Mouse (Mus musculus): ENCODE results near the gene Tgfa. TPM values are rescaled to one million over a fixed set of nuclear protein-coding genes. Genes with fewer than 3 reads are reported as not detected.

Tgfa gene
- total RNA-seq, 1 experiment, result 2.2 TPM

- in situ Hi-C loops (cut with MboI; ENCODE audit: low sequenced_read_pairs in 2 of 2, unreplicated experiment in 2 of 2), result no loop called here
- no peak for DNase-seq (ENCODE audit: low read depth, low spot score)
- no peak for TF ChIP-seq ZNF384 (IDR thresholded peaks at IDR 0.05; ENCODE audit: low read depth, low read length)
- no peak for TF ChIP-seq MAFK (IDR thresholded peaks at IDR 0.05; ENCODE audit: insufficient read depth, low read depth, low read length)
- TF ChIP-seq HCFC1 (IDR thresholded peaks at IDR 0.05; ENCODE audit: borderline replicate concordance, insufficient read depth, low read length), result no peak
- no peak for TF ChIP-seq CHD2 (IDR thresholded peaks at IDR 0.05; ENCODE audit: low read depth, low read length)
Observed at GRCm38 (mm10) chr6:86218739-86219138, 23.7 kb downstream of the Tgfa start.

GRCm38 (mm10) chr6:86219494-86219893 is 24.5 kb downstream of the Tgfa start:
- Histone ChIP-seq H3K36me3 (ENCODE audit: control insufficient read depth, insufficient read depth, low read length, poor library complexity, severe bottlenecking) (no peaks in the 10 kb centered on the region), H3K4me1 (ENCODE audit: control insufficient read depth in 2 of 2, insufficient read depth in 2 of 2, low read length in 2 of 2, poor library complexity in 1 of 2) (peaks cover 0 to 21% of the 10 kb centered on the region in 2 experiments; a peak in 2 of 4 replicates), H3K27ac (ENCODE audit: insufficient read depth, low read depth, low read length, poor library complexity, severe bottlenecking) (no peak overlapping the region), H3K4me3 (ENCODE audit: insufficient read depth in 1 of 2, low read depth in 1 of 2, low read length in 2 of 2, poor library complexity in 1 of 2, severe bottlenecking in 1 of 2) (no peak overlapping the region), H3K9ac (ENCODE audit: insufficient read depth, low read depth, low read length, poor library complexity, severe bottlenecking) (no peak overlapping the region), H3K9me3 (ENCODE audit: control insufficient read depth, insufficient read depth, low read depth, low read length) (no peaks in the 10 kb centered on the region)
- TF ChIP-seq CHD2 (IDR thresholded peaks at IDR 0.05; ENCODE audit: low read depth, low read length), result no peak
- TF ChIP-seq ZC3H11A (IDR thresholded peaks at IDR 0.05; ENCODE audit: borderline replicate concordance, low read depth, low read length), result no peak
- no peak for TF ChIP-seq HCFC1 (IDR thresholded peaks at IDR 0.05; ENCODE audit: borderline replicate concordance, insufficient read depth, low read length)
- no peak for TF ChIP-seq MAFK (IDR thresholded peaks at IDR 0.05; ENCODE audit: insufficient read depth, low read depth, low read length)
- no peak for TF ChIP-seq ZNF384 (IDR thresholded peaks at IDR 0.05; ENCODE audit: low read depth, low read length)
- in situ Hi-C loops (cut with MboI; ENCODE audit: low sequenced_read_pairs in 2 of 2, unreplicated experiment in 2 of 2), result no loop called here
- no peak for DNase-seq (ENCODE audit: low read depth, low spot score)

More at GRCm38 (mm10) chr6:86218739-86219138, 23.7 kb downstream of the Tgfa start:
- Histone ChIP-seq H3K36me3 (ENCODE audit: control insufficient read depth, insufficient read depth, low read length, poor library complexity, severe bottlenecking) (no peaks in the 10 kb centered on the region), H3K4me1 (ENCODE audit: control insufficient read depth in 2 of 2, insufficient read depth in 2 of 2, low read length in 2 of 2, poor library complexity in 1 of 2) (peaks cover 0 to 21% of the 10 kb centered on the region in 2 experiments; a peak in 2 of 4 replicates), H3K9me3 (ENCODE audit: control insufficient read depth, insufficient read depth, low read depth, low read length) (no peaks in the 10 kb centered on the region), H3K9ac (ENCODE audit: insufficient read depth, low read depth, low read length, poor library complexity, severe bottlenecking) (no peak overlapping the region), H3K4me3 (ENCODE audit: insufficient read depth in 1 of 2, low read depth in 1 of 2, low read length in 2 of 2, poor library complexity in 1 of 2, severe bottlenecking in 1 of 2) (no peak overlapping the region), H3K27ac (ENCODE audit: insufficient read depth, low read depth, low read length, poor library complexity, severe bottlenecking) (no peak overlapping the region)

DNA sequence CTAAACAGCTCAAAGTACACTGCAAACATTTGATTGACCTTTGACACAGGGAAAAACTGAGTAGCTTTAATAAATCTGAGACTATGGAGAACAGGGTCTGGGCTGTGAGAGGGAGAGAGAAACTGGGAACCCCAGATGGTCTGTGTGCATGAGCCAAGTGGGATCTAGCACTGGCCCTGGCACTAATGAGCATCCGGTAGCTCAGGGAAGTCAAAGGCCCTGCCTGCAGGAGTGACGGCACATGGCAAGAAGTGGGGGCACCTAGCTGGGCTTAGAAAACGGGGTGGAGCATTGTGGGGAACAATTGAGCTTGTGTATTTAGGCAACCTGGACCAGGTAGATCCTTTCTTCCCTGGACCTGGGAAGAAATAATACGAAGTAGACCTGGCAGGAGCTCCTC is 25.1 kb downstream of the Tgfa start:
- H3K36me3 ChIP-seq (ENCODE audit: control insufficient read depth, insufficient read depth, low read length, poor library complexity, severe bottlenecking), result no peaks in the 10 kb centered on the region
- TF ChIP-seq HCFC1 (IDR thresholded peaks at IDR 0.05; ENCODE audit: borderline replicate concordance, insufficient read depth, low read length), result no peak
- no peak for TF ChIP-seq CHD2 (IDR thresholded peaks at IDR 0.05; ENCODE audit: low read depth, low read length)
- H3K4me3 ChIP-seq (ENCODE audit: insufficient read depth in 1 of 2, low read depth in 1 of 2, low read length in 2 of 2, poor library complexity in 1 of 2, severe bottlenecking in 1 of 2), result no peak overlapping the region
- DNase-seq (ENCODE audit: low read depth, low spot score), result no peak
- no peak overlapping the region for H3K9ac ChIP-seq (ENCODE audit: insufficient read depth, low read depth, low read length, poor library complexity, severe bottlenecking)
- H3K9me3 ChIP-seq (ENCODE audit: control insufficient read depth, insufficient read depth, low read depth, low read length), result no peaks in the 10 kb centered on the region
- in situ Hi-C loops (cut with MboI; ENCODE audit: low sequenced_read_pairs in 2 of 2, unreplicated experiment in 2 of 2), result no loop called here
- H3K4me1 ChIP-seq (ENCODE audit: control insufficient read depth in 2 of 2, insufficient read depth in 2 of 2, low read length in 2 of 2, poor library complexity in 1 of 2), result peaks cover 0 to 21% of the 10 kb centered on the region in 2 experiments; a peak in 2 of 4 replicates
- H3K27ac ChIP-seq (ENCODE audit: insufficient read depth, low read depth, low read length, poor library complexity, severe bottlenecking), result no peak overlapping the region

DNA sequence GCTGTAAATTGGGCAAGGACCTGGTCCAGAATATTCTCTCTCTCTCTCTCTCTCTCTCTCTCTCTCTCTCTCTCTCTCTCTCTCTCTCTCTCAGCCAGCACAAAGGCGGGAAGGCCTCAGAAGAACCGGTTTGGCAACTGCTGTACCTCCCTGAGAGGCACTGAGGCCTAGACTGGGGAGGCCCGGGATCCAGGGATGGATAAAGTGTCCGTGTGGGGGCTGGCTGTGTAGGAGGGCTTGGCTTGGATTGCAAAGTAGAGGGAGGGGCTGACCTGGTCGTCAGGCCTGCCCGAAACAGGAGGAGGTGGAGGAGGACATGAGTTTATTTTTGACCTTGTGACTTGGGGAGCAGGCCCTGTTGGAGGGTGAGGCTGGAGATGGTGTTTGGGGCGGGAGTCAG is 27.4 kb downstream of the Tgfa start:
- H3K9ac ChIP-seq (ENCODE audit: insufficient read depth, low read depth, low read length, poor library complexity, severe bottlenecking), result no peak overlapping the region
- H3K4me3 ChIP-seq (ENCODE audit: insufficient read depth in 1 of 2, low read depth in 1 of 2, low read length in 2 of 2, poor library complexity in 1 of 2, severe bottlenecking in 1 of 2), result no peak overlapping the region
- in situ Hi-C loops (cut with MboI; ENCODE audit: low sequenced_read_pairs in 2 of 2, unreplicated experiment in 2 of 2), result no loop called here
- H3K36me3 ChIP-seq (ENCODE audit: control insufficient read depth, insufficient read depth, low read length, poor library complexity, severe bottlenecking), result no peaks in the 10 kb centered on the region
- H3K4me1 ChIP-seq (ENCODE audit: control insufficient read depth in 2 of 2, insufficient read depth in 2 of 2, low read length in 2 of 2, poor library complexity in 1 of 2), result peaks cover 0 to 21% of the 10 kb centered on the region in 2 experiments; a peak in 2 of 4 replicates
- no peak overlapping the region for H3K27ac ChIP-seq (ENCODE audit: insufficient read depth, low read depth, low read length, poor library complexity, severe bottlenecking)
- no peaks in the 10 kb centered on the region for H3K9me3 ChIP-seq (ENCODE audit: control insufficient read depth, insufficient read depth, low read depth, low read length)
- TF ChIP-seq HCFC1 (IDR thresholded peaks at IDR 0.05; ENCODE audit: borderline replicate concordance, insufficient read depth, low read length) (no peak), ZNF384 (IDR thresholded peaks at IDR 0.05; ENCODE audit: low read depth, low read length) (no peak), CHD2 (IDR thresholded peaks at IDR 0.05; ENCODE audit: low read depth, low read length) (no peak), ZC3H11A (IDR thresholded peaks at IDR 0.05; ENCODE audit: borderline replicate concordance, low read depth, low read length) (no peak), MAFK (IDR thresholded peaks at IDR 0.05; ENCODE audit: insufficient read depth, low read depth, low read length) (no peak)
- DNase-seq (ENCODE audit: low read depth, low spot score), result peak; percentile 13

DNA sequence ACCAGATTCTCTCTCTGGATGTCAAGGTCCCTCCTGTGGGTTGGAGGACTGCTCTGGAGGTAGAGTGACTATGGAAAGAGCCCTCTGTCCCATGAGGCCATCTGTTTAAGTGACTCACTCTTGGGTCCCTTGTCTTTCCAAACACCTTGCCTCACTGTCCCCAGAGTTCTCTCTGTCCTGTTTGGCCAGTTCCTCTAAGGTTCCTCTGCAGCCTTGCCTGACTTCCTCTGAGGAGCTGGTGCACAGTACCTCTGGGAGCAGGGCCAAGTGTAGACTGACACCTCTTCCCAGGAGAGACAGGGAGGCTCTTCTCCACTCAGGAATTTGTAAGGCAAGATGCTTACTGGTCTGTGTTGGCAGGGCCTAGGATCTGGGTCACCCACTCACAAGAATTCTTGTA is 30.6 kb downstream of the Tgfa start:
- H3K36me3 ChIP-seq (ENCODE audit: control insufficient read depth, insufficient read depth, low read length, poor library complexity, severe bottlenecking), result no peaks in the 10 kb centered on the region
- no peaks in the 10 kb centered on the region for H3K9me3 ChIP-seq (ENCODE audit: control insufficient read depth, insufficient read depth, low read depth, low read length)
- in situ Hi-C loops (cut with MboI; ENCODE audit: low sequenced_read_pairs in 2 of 2, unreplicated experiment in 2 of 2), result no loop called here
- TF ChIP-seq CHD2 (IDR thresholded peaks at IDR 0.05; ENCODE audit: low read depth, low read length) (no peak), MAFK (IDR thresholded peaks at IDR 0.05; ENCODE audit: insufficient read depth, low read depth, low read length) (no peak), ZC3H11A (IDR thresholded peaks at IDR 0.05; ENCODE audit: borderline replicate concordance, low read depth, low read length) (no peak), HCFC1 (IDR thresholded peaks at IDR 0.05; ENCODE audit: borderline replicate concordance, insufficient read depth, low read length) (no peak), ZNF384 (IDR thresholded peaks at IDR 0.05; ENCODE audit: low read depth, low read length) (no peak)
- no peak overlapping the region for H3K4me3 ChIP-seq (ENCODE audit: insufficient read depth in 1 of 2, low read depth in 1 of 2, low read length in 2 of 2, poor library complexity in 1 of 2, severe bottlenecking in 1 of 2)
- peaks cover 0 to 19% of the 10 kb centered on the region in 2 experiments; a peak in 2 of 4 replicates for H3K4me1 ChIP-seq (ENCODE audit: control insufficient read depth in 2 of 2, insufficient read depth in 2 of 2, low read length in 2 of 2, poor library complexity in 1 of 2)
- no peak for DNase-seq (ENCODE audit: low read depth, low spot score)
- no peak overlapping the region for H3K27ac ChIP-seq (ENCODE audit: insufficient read depth, low read depth, low read length, poor library complexity, severe bottlenecking)
- H3K9ac ChIP-seq (ENCODE audit: insufficient read depth, low read depth, low read length, poor library complexity, severe bottlenecking), result no peak overlapping the region

Data from ES-E14 (cell line).